In genomic region chr2:136309313-136309712, GRCm38 (mm10) we compare ENCODE assay signal across 26 mouse cellular contexts.
DNase-seq lines count a peak whose midpoint lies in the region; ATAC-seq lines count a peak whose summit lies in the region.
"Had no signal": no experiment of that assay in that cellular context is flagged by ENCODE, and none has a peak within 500 bp of the region (broad histone marks: within the 10 kb centered on the region; RNA-seq: fewer than 3 reads in every experiment).

No protein-coding gene starts in this region.

- DNase-seq in embryonic facial prominence, embryonic 11.5 days (ENCODE audit: low spot score): peak; percentile 7
- no peak for DNase-seq in embryonic facial prominence, embryonic 10.5 days (ENCODE audit: low spot score)
- DNase-seq in midbrain, embryonic 10.5 days (ENCODE audit: low spot score): no peak
- no peak for DNase-seq in right cerebral cortex, adult 2 months (ENCODE audit: low spot score in 2 of 2)
- no peak for DNase-seq in yolk sac, embryonic 10.5 days (ENCODE audit: low spot score)
- DNase-seq in kidney, postnatal 14 days: no peak
- DNase-seq: adrenal gland, adult 8-10 months; cerebellum, adult 11 months; cerebellum, postnatal 36 days; gastrocnemius, adult 2 months; heart, adult 11 months; heart, postnatal 14 days; kidney, adult 2 months; kidney, postnatal 25 days; liver, postnatal 0 days; lung, postnatal 10 days; right cerebral cortex, postnatal 14 days; spleen, adult 18-20 months; thymus, postnatal 36 days had no signal

- WGBS in embryonic facial prominence, embryonic 11.5 days: 54% methylated on average over 3 of the region's 3 CpGs
- 62% methylated on average over 3 of the region's 3 CpGs for WGBS in embryonic facial prominence, embryonic 10.5 days
- 60% methylated on average over 3 of the region's 3 CpGs for WGBS in midbrain, embryonic 12.5 days
- WGBS in midbrain, embryonic 10.5 days: 74% methylated on average over 3 of the region's 3 CpGs
- 30% methylated on average over 3 of the region's 3 CpGs for whole genome bisulfite sequencing in midbrain, embryonic 15.5 days

- no peak overlapping the region for H3K9ac ChIP-seq in embryonic facial prominence, embryonic 11.5 days (replicated peaks; ENCODE audit: low read length)
- H3K9ac ChIP-seq in midbrain, embryonic 12.5 days (replicated peaks): no peak overlapping the region
- no peak overlapping the region for H3K9ac ChIP-seq in midbrain, embryonic 15.5 days
- H3K9ac ChIP-seq: heart, embryonic 12.5 days; liver, postnatal 0 days had no signal

- H3K4me1 ChIP-seq in embryonic facial prominence, embryonic 11.5 days (ENCODE audit: control insufficient read depth, insufficient read depth, low read length): no peaks in the 10 kb centered on the region
- H3K4me1 ChIP-seq in embryonic facial prominence, embryonic 10.5 days: no peaks in the 10 kb centered on the region
- peaks cover 3% of the 10 kb centered on the region; the same call in 1 of the 2 replicates for H3K4me1 ChIP-seq in midbrain, embryonic 12.5 days
- no peaks in the 10 kb centered on the region for H3K4me1 ChIP-seq in midbrain, embryonic 10.5 days
- peaks cover 4% of the 10 kb centered on the region for H3K4me1 ChIP-seq in midbrain, embryonic 15.5 days
- H3K4me1 ChIP-seq: heart, embryonic 12.5 days; limb, embryonic 10.5 days; megakaryocyte, embryonic 14.5 days had no signal

- no peaks in the 10 kb centered on the region for H3K36me3 ChIP-seq in embryonic facial prominence, embryonic 11.5 days (replicated peaks; ENCODE audit: control insufficient read depth, insufficient read depth, low read depth, low read length)
- no peaks in the 10 kb centered on the region for H3K36me3 ChIP-seq in embryonic facial prominence, embryonic 10.5 days (replicated peaks)
- no peaks in the 10 kb centered on the region for H3K36me3 ChIP-seq in midbrain, embryonic 12.5 days
- no peaks in the 10 kb centered on the region for H3K36me3 ChIP-seq in midbrain, embryonic 10.5 days
- no peaks in the 10 kb centered on the region for H3K36me3 ChIP-seq in midbrain, embryonic 15.5 days (replicated peaks)
- H3K36me3 ChIP-seq: heart, embryonic 12.5 days; limb, embryonic 10.5 days had no signal

- no peaks in the 10 kb centered on the region for H3K9me3 ChIP-seq in embryonic facial prominence, embryonic 11.5 days (replicated peaks; ENCODE audit: control insufficient read depth, low read length)
- H3K9me3 ChIP-seq in embryonic facial prominence, embryonic 10.5 days: no peaks in the 10 kb centered on the region
- H3K9me3 ChIP-seq in midbrain, embryonic 12.5 days: no peaks in the 10 kb centered on the region
- no peaks in the 10 kb centered on the region for H3K9me3 ChIP-seq in midbrain, embryonic 10.5 days (replicated peaks)
- H3K9me3 ChIP-seq in midbrain, embryonic 15.5 days: no peaks in the 10 kb centered on the region
- H3K9me3 ChIP-seq: heart, embryonic 12.5 days; limb, embryonic 10.5 days; megakaryocyte, embryonic 14.5 days had no signal

- H3K4me2 ChIP-seq in embryonic facial prominence, embryonic 11.5 days (ENCODE audit: low read depth, low read length): no peak overlapping the region
- no peak overlapping the region for H3K4me2 ChIP-seq in midbrain, embryonic 12.5 days (replicated peaks)
- H3K4me2 ChIP-seq in midbrain, embryonic 15.5 days: no peak overlapping the region
- H3K4me2 ChIP-seq: heart, embryonic 12.5 days had no signal

- no peak overlapping the region for H3K4me3 ChIP-seq in embryonic facial prominence, embryonic 11.5 days (ENCODE audit: low read depth, low read length)
- no peak overlapping the region for H3K4me3 ChIP-seq in embryonic facial prominence, embryonic 10.5 days
- H3K4me3 ChIP-seq in midbrain, embryonic 12.5 days: no peak overlapping the region
- no peak overlapping the region for H3K4me3 ChIP-seq in midbrain, embryonic 10.5 days
- no peak overlapping the region for H3K4me3 ChIP-seq in midbrain, embryonic 15.5 days
- H3K4me3 ChIP-seq: gastrocnemius, adult 2 months; heart, embryonic 12.5 days; limb, embryonic 10.5 days; megakaryocyte, embryonic 14.5 days had no signal

- no peak for ATAC-seq in embryonic facial prominence, embryonic 11.5 days (replicated peaks; ENCODE audit: insufficient number of reproducible peaks, low FRiP score, low TSS enrichment, low read depth)
- ATAC-seq in midbrain, embryonic 12.5 days (ENCODE audit: low FRiP score, low read depth): peak; percentile 82
- ATAC-seq in midbrain, embryonic 15.5 days (replicated peaks): peak; percentile 82
- ATAC-seq: CD4-positive, CD25-positive, alpha-beta regulatory T cell, adult 4 months; liver, postnatal 0 days; Patski had no signal

- H3K27ac ChIP-seq in embryonic facial prominence, embryonic 11.5 days (replicated peaks; ENCODE audit: low read depth, low read length): no peak overlapping the region
- H3K27ac ChIP-seq in embryonic facial prominence, embryonic 10.5 days (replicated peaks): no peak overlapping the region
- peak overlapping the region; percentile 56; the same call in 1 of the 2 replicates for H3K27ac ChIP-seq in midbrain, embryonic 12.5 days (replicated peaks)
- no peak overlapping the region for H3K27ac ChIP-seq in midbrain, embryonic 10.5 days (replicated peaks)
- H3K27ac ChIP-seq in midbrain, embryonic 15.5 days: peak overlapping the region; percentile 55; the same call in 1 of the 2 replicates
- H3K27ac ChIP-seq: gastrocnemius, adult 2 months; limb, embryonic 10.5 days had no signal

- no peaks in the 10 kb centered on the region for H3K27me3 ChIP-seq in embryonic facial prominence, embryonic 11.5 days (ENCODE audit: control insufficient read depth, insufficient read depth, low read length)
- H3K27me3 ChIP-seq in embryonic facial prominence, embryonic 10.5 days (replicated peaks; ENCODE audit: low read depth, poor library complexity, severe bottlenecking): no peaks in the 10 kb centered on the region
- no peaks in the 10 kb centered on the region for H3K27me3 ChIP-seq in midbrain, embryonic 12.5 days
- no peaks in the 10 kb centered on the region for H3K27me3 ChIP-seq in midbrain, embryonic 10.5 days (ENCODE audit: low read depth, poor library complexity, severe bottlenecking)
- no peaks in the 10 kb centered on the region for H3K27me3 ChIP-seq in midbrain, embryonic 15.5 days (replicated peaks)
- H3K27me3 ChIP-seq: heart, embryonic 12.5 days; megakaryocyte, embryonic 14.5 days; Patski had no signal

Comparison
In these comparisons a context has a peak if more than half of its experiments do, and no peak if none do; other contexts are left out.
1. H3K27ac ChIP-seq: peak in midbrain, embryonic 12.5 days (single experiment) and midbrain, embryonic 15.5 days (single experiment); none in embryonic facial prominence, embryonic 11.5 days (single experiment), embryonic facial prominence, embryonic 10.5 days (single experiment) and midbrain, embryonic 10.5 days (single experiment).